ENCODE assay signal across 13 mouse cellular contexts in genomic region chr15:28133171-28133810, GRCm38 (mm10).
DNase-seq lines count a peak whose midpoint lies in the region; ATAC-seq and TF ChIP-seq lines count a peak whose summit lies in the region.
"Had no signal": no experiment of that assay in that cellular context is flagged by ENCODE, and none has a peak within 500 bp of the region (broad histone marks: within the 10 kb centered on the region; RNA-seq: fewer than 3 reads in every experiment).

No protein-coding gene starts in this region.

- H3K9me3 ChIP-seq in heart, embryonic 10.5 days = no peaks in the 10 kb centered on the region
- no peaks in the 10 kb centered on the region for H3K9me3 ChIP-seq in midbrain, embryonic 13.5 days
- no peaks in the 10 kb centered on the region for H3K9me3 ChIP-seq in midbrain, embryonic 16.5 days (replicated peaks; ENCODE audit: control insufficient read depth, low read length, poor library complexity, severe bottlenecking)
- H3K9me3 ChIP-seq: lung, embryonic 15.5 days had no signal

- no peaks in the 10 kb centered on the region for H3K36me3 ChIP-seq in heart, embryonic 10.5 days
- no peaks in the 10 kb centered on the region for H3K36me3 ChIP-seq in midbrain, embryonic 13.5 days
- H3K36me3 ChIP-seq in midbrain, embryonic 16.5 days (ENCODE audit: control insufficient read depth, insufficient read depth, low read length) = no peaks in the 10 kb centered on the region
- H3K36me3 ChIP-seq: lung, embryonic 15.5 days had no signal

- H3K9ac ChIP-seq in midbrain, embryonic 13.5 days (replicated peaks) = no peak overlapping the region
- H3K9ac ChIP-seq in midbrain, embryonic 16.5 days (ENCODE audit: low read depth, low read length) = no peak overlapping the region
- H3K9ac ChIP-seq: lung, embryonic 15.5 days had no signal

- 0 out of 2 replicates have a peak, but pooled peaks cover 7% of the 10 kb centered on the region for H3K4me1 ChIP-seq in heart, embryonic 10.5 days
- H3K4me1 ChIP-seq in midbrain, embryonic 13.5 days (replicated peaks) = 0 out of 2 replicates have a peak, but pooled peaks cover 6% of the 10 kb centered on the region
- H3K4me1 ChIP-seq in midbrain, embryonic 16.5 days (ENCODE audit: control insufficient read depth, insufficient read depth, low read length) = peaks cover 7% of the 10 kb centered on the region; the same call in 1 of the 2 replicates
- H3K4me1 ChIP-seq: lung, embryonic 15.5 days had no signal

- H3K27me3 ChIP-seq in heart, embryonic 10.5 days (ENCODE audit: insufficient read depth, poor library complexity, severe bottlenecking) = no peaks in the 10 kb centered on the region
- H3K27me3 ChIP-seq in midbrain, embryonic 13.5 days = no peaks in the 10 kb centered on the region
- H3K27me3 ChIP-seq in midbrain, embryonic 16.5 days (ENCODE audit: control insufficient read depth, insufficient read depth, low read depth, low read length) = no peaks in the 10 kb centered on the region
- H3K27me3 ChIP-seq: lung, embryonic 15.5 days had no signal

- no peak overlapping the region; the same call in 1 of the 2 replicates for H3K27ac ChIP-seq in heart, embryonic 10.5 days
- 0 out of 2 replicates have a peak overlapping the region, but pooled peaks have one; percentile 2 for H3K27ac ChIP-seq in midbrain, embryonic 13.5 days
- no peak overlapping the region for H3K27ac ChIP-seq in midbrain, embryonic 16.5 days (ENCODE audit: low read length)
- no peak overlapping the region for H3K27ac ChIP-seq in left cerebral cortex, adult 2 months
- H3K27ac ChIP-seq: lung, embryonic 15.5 days had no signal

- H3K4me2 ChIP-seq in midbrain, embryonic 13.5 days (replicated peaks) = no peak overlapping the region
- H3K4me2 ChIP-seq in midbrain, embryonic 16.5 days (ENCODE audit: low read length) = no peak overlapping the region
- H3K4me2 ChIP-seq: lung, embryonic 15.5 days had no signal

- TF ChIP-seq CTCF in left cerebral cortex, adult 2 months (IDR thresholded peaks at IDR 0.05) = no peak

- no peak for ATAC-seq in midbrain, embryonic 13.5 days
- ATAC-seq in midbrain, embryonic 16.5 days = no peak
- ATAC-seq: activated CD4-positive, CD25-positive, alpha-beta regulatory T cell, adult 4 months; CD4-positive, CD25-positive, alpha-beta regulatory T cell, adult 4 months had no signal

- WGBS in heart, embryonic 10.5 days = 56% methylated on average over 10 of the region's 10 CpGs
- 77% methylated on average over 10 of the region's 10 CpGs for WGBS in midbrain, embryonic 13.5 days
- WGBS in midbrain, embryonic 16.5 days = 71% methylated on average over 10 of the region's 10 CpGs

- peak; percentile 72 for DNase-seq in heart, embryonic 10.5 days (ENCODE audit: low spot score)
- no peak for DNase-seq in heart, postnatal 25 days (ENCODE audit: low spot score)
- DNase-seq in fibroblast of lung, adult 2 months (ENCODE audit: low read depth) = peak; percentile 33
- no peak for DNase-seq in left cerebral cortex, adult 2 months (ENCODE audit: extremely low spot score in 1 of 2, low spot score in 2 of 2)
- no peak for DNase-seq in cerebellum, adult 11-12 months
- DNase-seq: cerebellum, adult 9-11 months; kidney, adult 18-20 months; thymus, adult 2 months had no signal

- intact Hi-C loops in heart, postnatal 25 days (cut with DNase I) = no loop called here
- intact Hi-C loops in left cerebral cortex, adult 2 months (cut with DNase I) = no loop called here

- no peak overlapping the region for H3K4me3 ChIP-seq in heart, embryonic 10.5 days
- no peak overlapping the region for H3K4me3 ChIP-seq in midbrain, embryonic 13.5 days (replicated peaks)
- H3K4me3 ChIP-seq in midbrain, embryonic 16.5 days (ENCODE audit: low read depth, low read length) = no peak overlapping the region
- no peak overlapping the region for H3K4me3 ChIP-seq in left cerebral cortex, adult 2 months
- H3K4me3 ChIP-seq: lung, embryonic 15.5 days had no signal

Comparison
In these comparisons a context has a peak if more than half of its experiments do, and no peak if none do; other contexts are left out.
1. DNase-seq: peak in heart, embryonic 10.5 days (single experiment) and fibroblast of lung, adult 2 months (single experiment); none in heart, postnatal 25 days (single experiment), left cerebral cortex, adult 2 months (0 of 2) and cerebellum, adult 11-12 months (single experiment).